Mouse (Mus musculus): ENCODE data around the gene Naaladl2. TPM values are rescaled to one million over a fixed set of nuclear protein-coding genes. Genes with fewer than 3 reads are reported as not detected.

The Naaladl2 gene
- polyA plus RNA-seq, 1 experiment from 2014 or later = 2.0 TPM

GRCm38 (mm10) chr3:24778416-24778815 is 365.6 kb downstream of the Naaladl2 start:
- H3K27ac ChIP-seq = no peak overlapping the region
- no peak for ATAC-seq (ENCODE audit: low FRiP score, low read depth)

GRCm38 (mm10) chr3:24749055-24749454 is 395.0 kb downstream of the Naaladl2 start:
- 80% methylated on average over 3 of the region's 3 CpGs for WGBS
- H3K4me3 ChIP-seq = no peak overlapping the region
- no peak overlapping the region for H3K4me2 ChIP-seq (replicated peaks)
- H3K9ac ChIP-seq = no peak overlapping the region
- H3K27me3 ChIP-seq = no peaks in the 10 kb centered on the region
- no peak overlapping the region for H3K27ac ChIP-seq
- no peaks in the 10 kb centered on the region for H3K36me3 ChIP-seq
- ATAC-seq (ENCODE audit: low FRiP score, low read depth) = no peak
- H3K9me3 ChIP-seq = no peaks in the 10 kb centered on the region
- H3K4me1 ChIP-seq = no peaks in the 10 kb centered on the region

More at GRCm38 (mm10) chr3:24778416-24778815, 365.6 kb downstream of the Naaladl2 start:
- Histone ChIP-seq H3K27me3 (no peaks in the 10 kb centered on the region), H3K4me1 (peaks cover 4% of the 10 kb centered on the region; the same call in 1 of the 2 replicates), H3K9me3 (no peaks in the 10 kb centered on the region), H3K4me3 (no peak overlapping the region), H3K9ac (no peak overlapping the region), H3K4me2 (replicated peaks) (no peak overlapping the region), H3K36me3 (no peaks in the 10 kb centered on the region)

GRCm38 (mm10) chr3:24747182-24747856 is 396.7 kb downstream of the Naaladl2 start:
- no peaks in the 10 kb centered on the region for H3K9me3 ChIP-seq
- H3K4me2 ChIP-seq (replicated peaks) = no peak overlapping the region
- 86% methylated on average over 6 of the region's 6 CpGs for WGBS
- no peaks in the 10 kb centered on the region for H3K36me3 ChIP-seq
- H3K27me3 ChIP-seq = no peaks in the 10 kb centered on the region
- H3K4me3 ChIP-seq = no peak overlapping the region
- H3K27ac ChIP-seq = no peak overlapping the region
- H3K4me1 ChIP-seq = no peaks in the 10 kb centered on the region
- ATAC-seq (ENCODE audit: low FRiP score, low read depth) = no peak
- H3K9ac ChIP-seq = no peak overlapping the region

- no peak overlapping the region for H3K27ac ChIP-seq
- H3K4me2 ChIP-seq (replicated peaks) = no peak overlapping the region
- no peaks in the 10 kb centered on the region for H3K36me3 ChIP-seq
- no peak overlapping the region for H3K9ac ChIP-seq
- no peak for ATAC-seq (ENCODE audit: low FRiP score, low read depth)
- H3K4me1 ChIP-seq = no peaks in the 10 kb centered on the region
- 83% methylated on average over 3 of the region's 3 CpGs for WGBS
- H3K9me3 ChIP-seq = no peaks in the 10 kb centered on the region
- H3K27me3 ChIP-seq = no peaks in the 10 kb centered on the region
- no peak overlapping the region for H3K4me3 ChIP-seq
Observed at GRCm38 (mm10) chr3:24743946-24744345, 400.1 kb downstream of the Naaladl2 start.

- H3K4me3 ChIP-seq = no peak overlapping the region
- H3K4me2 ChIP-seq (replicated peaks) = no peak overlapping the region
- no peak for ATAC-seq (ENCODE audit: low FRiP score, low read depth)
- H3K27ac ChIP-seq = no peak overlapping the region
- no peaks in the 10 kb centered on the region for H3K36me3 ChIP-seq
- H3K27me3 ChIP-seq = no peaks in the 10 kb centered on the region
- H3K9ac ChIP-seq = no peak overlapping the region
- 49% methylated on average over 3 of the region's 3 CpGs for WGBS
- no peaks in the 10 kb centered on the region for H3K9me3 ChIP-seq
- no peaks in the 10 kb centered on the region for H3K4me1 ChIP-seq
Observed at GRCm38 (mm10) chr3:24719181-24719749, 424.8 kb downstream of the Naaladl2 start.

- H3K27ac ChIP-seq = no peak overlapping the region
- no peaks in the 10 kb centered on the region for H3K4me1 ChIP-seq
- no peak overlapping the region for H3K9ac ChIP-seq
- no peaks in the 10 kb centered on the region for H3K9me3 ChIP-seq
- 83% methylated on average over 3 of the region's 3 CpGs for WGBS
- H3K27me3 ChIP-seq = no peaks in the 10 kb centered on the region
- no peak for ATAC-seq (ENCODE audit: low FRiP score, low read depth)
- no peak overlapping the region for H3K4me2 ChIP-seq (replicated peaks)
- H3K36me3 ChIP-seq = no peaks in the 10 kb centered on the region
- no peak overlapping the region for H3K4me3 ChIP-seq
Observed at GRCm38 (mm10) chr3:24714770-24715169, 429.3 kb downstream of the Naaladl2 start.

GRCm38 (mm10) chr3:24705778-24706423 is 438.2 kb downstream of the Naaladl2 start:
- H3K36me3 ChIP-seq = no peaks in the 10 kb centered on the region
- no peaks in the 10 kb centered on the region for H3K27me3 ChIP-seq
- WGBS = 89% methylated on average over 4 of the region's 4 CpGs
- H3K9me3 ChIP-seq = no peaks in the 10 kb centered on the region
- no peak overlapping the region for H3K27ac ChIP-seq
- no peak overlapping the region for H3K4me2 ChIP-seq (replicated peaks)
- H3K4me3 ChIP-seq = no peak overlapping the region
- H3K9ac ChIP-seq = no peak overlapping the region
- ATAC-seq (ENCODE audit: low FRiP score, low read depth) = no peak
- H3K4me1 ChIP-seq = no peaks in the 10 kb centered on the region

GRCm38 (mm10) chr3:24690162-24690915 is 453.7 kb downstream of the Naaladl2 start:
- H3K9me3 ChIP-seq = no peaks in the 10 kb centered on the region
- H3K4me3 ChIP-seq = no peak overlapping the region
- no peak for ATAC-seq (ENCODE audit: low FRiP score, low read depth)
- no peak overlapping the region for H3K4me2 ChIP-seq (replicated peaks)
- no peak overlapping the region for H3K27ac ChIP-seq
- no peaks in the 10 kb centered on the region for H3K36me3 ChIP-seq
- no peaks in the 10 kb centered on the region for H3K4me1 ChIP-seq
- 82% methylated on average over 2 of the region's 2 CpGs for WGBS
- no peaks in the 10 kb centered on the region for H3K27me3 ChIP-seq
- H3K9ac ChIP-seq = no peak overlapping the region

GRCm38 (mm10) chr3:24670500-24670899 is 473.6 kb downstream of the Naaladl2 start:
- no peaks in the 10 kb centered on the region for H3K36me3 ChIP-seq
- WGBS = 80% methylated on average over 3 of the region's 3 CpGs

GRCm38 (mm10) chr3:24668052-24668916 is 475.8 kb downstream of the Naaladl2 start:
- Histone ChIP-seq H3K36me3 (no peaks in the 10 kb centered on the region), H3K27me3 (no peaks in the 10 kb centered on the region), H3K4me3 (no peak overlapping the region), H3K9me3 (no peaks in the 10 kb centered on the region), H3K4me1 (no peaks in the 10 kb centered on the region), H3K4me2 (replicated peaks) (no peak overlapping the region), H3K27ac (no peak overlapping the region), H3K9ac (no peak overlapping the region)
- 87% methylated on average over 3 of the region's 3 CpGs for WGBS
- ATAC-seq (ENCODE audit: low FRiP score, low read depth) = no peak

More at GRCm38 (mm10) chr3:24670500-24670899, 473.6 kb downstream of the Naaladl2 start:
- H3K4me1 ChIP-seq = no peaks in the 10 kb centered on the region
- ATAC-seq (ENCODE audit: low FRiP score, low read depth) = no peak
- H3K27me3 ChIP-seq = no peaks in the 10 kb centered on the region
- no peaks in the 10 kb centered on the region for H3K9me3 ChIP-seq
- no peak overlapping the region for H3K27ac ChIP-seq
- no peak overlapping the region for H3K9ac ChIP-seq
- H3K4me3 ChIP-seq = no peak overlapping the region
- no peak overlapping the region for H3K4me2 ChIP-seq (replicated peaks)

GRCm38 (mm10) chr3:24665408-24665807 is 478.7 kb downstream of the Naaladl2 start:
- WGBS = 69% methylated on average over 1 of the region's 1 CpGs
- ATAC-seq (ENCODE audit: low FRiP score, low read depth) = no peak
- Histone ChIP-seq H3K27ac (no peak overlapping the region), H3K4me1 (no peaks in the 10 kb centered on the region), H3K27me3 (no peaks in the 10 kb centered on the region), H3K9ac (no peak overlapping the region), H3K36me3 (no peaks in the 10 kb centered on the region), H3K9me3 (no peaks in the 10 kb centered on the region), H3K4me3 (no peak overlapping the region), H3K4me2 (replicated peaks) (no peak overlapping the region)

All from limb, embryonic 13.5 days (tissue).